Mouse (Mus musculus) stomach, postnatal 0 days (tissue): ENCODE data around the gene 1700001O22Rik.

Source experiments
- CTCF ChIP-seq: IDR thresholded peaks from 2 replicates; pipeline ENCODE4 v1.5.1; 2016; ENCODE audit warnings: antibody characterized with exemption, low read depth, mild to moderate bottlenecking, moderate library complexity
- EP300 ChIP-seq: optimal IDR thresholded peaks from 2 replicates; pipeline ENCODE3; 2016; ENCODE audit warnings: antibody characterized with exemption

- TF ChIP-seq CTCF (no peak), EP300 (no peak)
These were observed 34.9 kb downstream of the 1700001O22Rik start for GRCm38 (mm10) chr2:30768529-30768928.
